Mouse (Mus musculus) splenic B cell, adult 2 months (primary cell): ENCODE results near the gene C4b.

Experiments used
- DNase-seq: peaks from one replicate; pipeline ENCODE4 v3.0.0-alpha.2; 2011; ENCODE audit warnings: low read depth, low spot score
- H3K27me3 ChIP-seq: 2 replicates; pipeline ENCODE4 v1.6.1; 2012; ENCODE audit warnings: mild to moderate bottlenecking, low read length, moderate library complexity, mixed read lengths; ENCODE audit not compliant: control insufficient read depth, poor library complexity, insufficient read depth, severe bottlenecking
- H3K36me3 ChIP-seq: 2 replicates; pipeline ENCODE4 v1.6.1; 2012; ENCODE audit warnings: mild to moderate bottlenecking, low read length, moderate library complexity, mixed read lengths; ENCODE audit not compliant: control insufficient read depth, poor library complexity, insufficient read depth, severe bottlenecking

The C4b gene

GRCm38 (mm10) chr17:34683686-34684220 lies 59.9 kb downstream of the C4b start:
- no peak for DNase-seq
- Histone ChIP-seq H3K36me3 (no peaks in the 10 kb centered on the region), H3K27me3 (no peaks in the 10 kb centered on the region)

DNA sequence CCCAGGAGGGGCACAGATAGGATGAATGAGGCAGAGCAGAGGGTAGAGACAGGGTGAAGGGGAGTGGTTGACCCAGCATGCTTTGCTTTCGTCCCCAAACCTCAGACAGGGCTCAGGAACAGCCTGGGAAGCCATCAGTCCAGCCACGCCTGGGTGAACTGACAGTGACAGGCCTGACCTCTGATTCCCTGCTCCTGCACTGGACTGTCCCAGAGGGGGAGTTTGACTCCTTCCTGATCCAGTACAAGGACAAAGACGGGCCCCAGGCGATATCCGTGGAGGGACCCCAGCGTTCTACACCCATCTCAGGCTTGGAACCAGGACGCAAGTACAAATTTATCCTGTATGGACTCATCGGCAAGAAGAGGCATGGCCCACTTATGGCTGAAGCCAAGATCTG lies 60.5 kb downstream of the C4b start:
- H3K27me3 ChIP-seq, result no peaks in the 10 kb centered on the region
- DNase-seq, result no peak
- no peaks in the 10 kb centered on the region for H3K36me3 ChIP-seq

DNA sequence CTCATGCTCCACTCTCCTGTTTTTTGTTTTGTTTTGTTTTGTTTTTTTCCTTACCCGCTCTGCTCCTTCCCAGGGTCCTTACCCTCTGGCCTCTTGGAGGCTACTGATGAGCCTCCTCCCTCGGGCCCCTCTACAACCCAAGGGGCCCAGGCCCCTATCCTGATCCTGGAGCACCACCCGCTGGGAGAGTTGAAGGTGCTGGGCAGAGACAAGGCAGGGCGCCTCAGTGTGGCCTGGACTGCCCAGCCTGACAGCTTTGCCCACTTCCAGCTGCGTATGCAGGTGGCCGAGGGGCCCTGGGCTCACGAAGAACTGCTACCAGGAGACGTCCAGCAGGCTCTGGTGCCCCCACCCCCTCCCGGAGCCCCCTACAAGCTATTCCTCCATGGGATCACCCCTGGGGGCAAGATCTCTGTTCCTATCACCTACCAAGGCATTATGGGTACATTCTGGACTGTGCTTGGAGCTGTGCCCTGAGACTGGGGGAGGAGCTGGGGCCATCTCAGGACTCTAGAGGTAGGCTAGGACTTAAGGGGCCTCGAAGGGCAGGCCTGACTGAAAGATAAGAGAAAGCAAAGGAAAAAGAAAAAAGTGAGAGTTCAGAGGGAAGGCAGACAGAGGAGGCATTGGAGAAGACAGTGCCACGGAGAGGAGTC lies 61.7 kb downstream of the C4b start:
- Histone ChIP-seq H3K36me3 (no peaks in the 10 kb centered on the region), H3K27me3 (no peaks in the 10 kb centered on the region)
- no peak for DNase-seq

- DNase-seq, result no peak
- no peaks in the 10 kb centered on the region for H3K36me3 ChIP-seq
- H3K27me3 ChIP-seq, result no peaks in the 10 kb centered on the region
Measured at GRCm38 (mm10) chr17:34681132-34681571, 62.5 kb downstream of the C4b start.

GRCm38 (mm10) chr17:34680621-34681020 lies 63.1 kb downstream of the C4b start:
- H3K27me3 ChIP-seq, result no peaks in the 10 kb centered on the region
- no peak for DNase-seq

DNA sequence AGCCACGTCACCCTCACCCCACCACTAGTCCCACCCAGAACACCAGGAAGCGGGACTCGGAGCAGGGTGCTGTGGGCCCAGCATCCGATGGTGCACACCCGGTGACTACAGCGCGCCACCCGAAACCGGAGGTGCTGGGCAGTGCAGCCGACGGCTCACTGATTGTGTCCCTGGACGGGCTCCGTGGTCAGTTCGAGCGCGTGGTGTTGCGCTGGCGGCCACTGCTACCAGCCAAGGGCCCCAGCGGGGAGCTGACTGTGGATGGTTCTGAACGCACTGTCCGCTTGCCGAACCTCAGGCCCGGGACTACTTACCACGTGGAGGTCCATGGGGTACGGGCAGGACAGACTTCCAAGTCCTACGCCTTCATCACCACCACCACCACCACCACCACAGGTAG lies 63.5 kb downstream of the C4b start:
- Histone ChIP-seq H3K36me3 (no peaks in the 10 kb centered on the region), H3K27me3 (no peaks in the 10 kb centered on the region)
- DNase-seq, result no peak

More at GRCm38 (mm10) chr17:34680621-34681020, 63.1 kb downstream of the C4b start:
- H3K36me3 ChIP-seq, result no peaks in the 10 kb centered on the region
